Mouse (Mus musculus): ENCODE measurements at regions not wholly inside any gene's neighbourhood (a gene's known extent, or its start where the extent isn't known, plus 50 kb on each side); places are given as distances from the start of the nearest gene placed in this dataset.

GRCm38 (mm10) chrX:6261469-6261868 lies 59.1 kb downstream of the Bmp15 start:
- DNase-seq (ENCODE audit: low spot score): peak; percentile 2

- DNase-seq (ENCODE audit: low spot score): no peak
Observed at GRCm38 (mm10) chrX:6258523-6258922, 62.0 kb downstream of the Bmp15 start.

GRCm38 (mm10) chrX:6254058-6254457 lies 66.5 kb downstream of the Bmp15 start:
- no peak for DNase-seq (ENCODE audit: low spot score)

GRCm38 (mm10) chrX:6252873-6253272 lies 67.6 kb downstream of the Bmp15 start:
- DNase-seq (ENCODE audit: low spot score): no peak
